Mouse (Mus musculus): ENCODE measurements around the gene Sema5a. TPM values are rescaled to one million over a fixed set of nuclear protein-coding genes. Genes with fewer than 3 reads are reported as not detected.
"Not testable (repeated sequence)": the region's sequence is repeated elsewhere in the genome, so short reads cannot be mapped to it uniquely, and the experiment has no call there.

Gene Sema5a
- total and polyA plus RNA-seq, 3 experiments, result 0.17 to 0.27 (median 0.17) TPM

GRCm38 (mm10) chr15:32204908-32205307 is 39.7 kb upstream of the Sema5a start:
- no peak for DNase-seq (ENCODE audit: extremely low read depth)

GRCm38 (mm10) chr15:32214687-32215086 is 29.9 kb upstream of the Sema5a start:
- H3K9me3 ChIP-seq (replicated peaks; ENCODE audit: low read length); H3K27me3 ChIP-seq (replicated peaks); H3K4me3 ChIP-seq (replicated peaks in 1 of 3; ENCODE audit: low read depth in 2 of 3, low read length in 2 of 3, poor library complexity in 1 of 3); H3K9ac ChIP-seq (ENCODE audit: insufficient read depth, low read depth); H3K79me2 ChIP-seq (replicated peaks; ENCODE audit: control insufficient read depth, extremely low read depth, insufficient read depth, poor library complexity, severe bottlenecking); H3K27ac ChIP-seq (ENCODE audit: insufficient read depth, low read depth); H3K36me3 ChIP-seq (replicated peaks in 1 of 2; ENCODE audit: control insufficient read depth in 1 of 2, insufficient read depth in 1 of 2, low read length in 1 of 2); dilution Hi-C loops (cut with MboI; ENCODE audit: extremely low pct_ligation_motif_present, extremely low pct_unique_long_range_greater_than_20kb, low sequenced_read_pairs); DNase-seq (ENCODE audit: extremely low read depth); H3K4me1 ChIP-seq (ENCODE audit: control insufficient read depth in 1 of 2, insufficient read depth in 2 of 2); H3K4me2 ChIP-seq (ENCODE audit: insufficient read depth, low read depth, poor library complexity, severe bottlenecking); in situ Hi-C loops (cut with MboI; ENCODE audit: low pct_ligation_motif_present, low pct_unique_long_range_greater_than_20kb, low sequenced_read_pairs): not testable (repeated sequence)

More at GRCm38 (mm10) chr15:32204908-32205307, 39.7 kb upstream of the Sema5a start:
- H3K36me3 ChIP-seq (replicated peaks in 1 of 2; ENCODE audit: control insufficient read depth in 1 of 2, insufficient read depth in 1 of 2, low read length in 1 of 2), result no peaks in the 10 kb centered on the region
- dilution Hi-C loops (cut with MboI; ENCODE audit: extremely low pct_ligation_motif_present, extremely low pct_unique_long_range_greater_than_20kb, low sequenced_read_pairs) (no loop called here), in situ Hi-C loops (cut with MboI; ENCODE audit: low pct_ligation_motif_present, low pct_unique_long_range_greater_than_20kb, low sequenced_read_pairs) (no loop called here)
- no peak overlapping the region for H3K27ac ChIP-seq (ENCODE audit: insufficient read depth, low read depth)
- H3K4me2 ChIP-seq (ENCODE audit: insufficient read depth, low read depth, poor library complexity, severe bottlenecking), result no peak overlapping the region
- TF ChIP-seq MAX (IDR thresholded peaks at IDR 0.05; ENCODE audit: low read length) (no peak), GABPA (IDR thresholded peaks at IDR 0.05; ENCODE audit: insufficient replicate concordance, low read depth, low read length) (no peak), KAT2A (IDR thresholded peaks at IDR 0.05; ENCODE audit: insufficient replicate concordance, low read length) (no peak)
- H3K4me3 ChIP-seq (replicated peaks in 1 of 3; ENCODE audit: low read depth in 2 of 3, low read length in 2 of 3, poor library complexity in 1 of 3), result no peak overlapping the region
- no peak overlapping the region for H3K9ac ChIP-seq (ENCODE audit: insufficient read depth, low read depth)
- no peaks in the 10 kb centered on the region for H3K27me3 ChIP-seq (replicated peaks)
- H3K9me3 ChIP-seq (replicated peaks; ENCODE audit: low read length), result no peaks in the 10 kb centered on the region
- no peaks in the 10 kb centered on the region for H3K79me2 ChIP-seq (replicated peaks; ENCODE audit: control insufficient read depth, extremely low read depth, insufficient read depth, poor library complexity, severe bottlenecking)
- peaks cover 0 to 5% of the 10 kb centered on the region in 2 experiments; a peak in 1 of 4 replicates for H3K4me1 ChIP-seq (ENCODE audit: control insufficient read depth in 1 of 2, insufficient read depth in 2 of 2)

GRCm38 (mm10) chr15:32223028-32223427 is 21.6 kb upstream of the Sema5a start:
- Histone ChIP-seq H3K4me2 (ENCODE audit: insufficient read depth, low read depth, poor library complexity, severe bottlenecking) (no peak overlapping the region), H3K9ac (ENCODE audit: insufficient read depth, low read depth) (no peak overlapping the region), H3K79me2 (replicated peaks; ENCODE audit: control insufficient read depth, extremely low read depth, insufficient read depth, poor library complexity, severe bottlenecking) (no peaks in the 10 kb centered on the region), H3K9me3 (replicated peaks; ENCODE audit: low read length) (no peaks in the 10 kb centered on the region), H3K27me3 (replicated peaks) (no peaks in the 10 kb centered on the region), H3K27ac (ENCODE audit: insufficient read depth, low read depth) (no peak overlapping the region), H3K4me1 (ENCODE audit: control insufficient read depth in 1 of 2, insufficient read depth in 2 of 2) (no peaks in the 10 kb centered on the region), H3K36me3 (replicated peaks in 1 of 2; ENCODE audit: control insufficient read depth in 1 of 2, insufficient read depth in 1 of 2, low read length in 1 of 2) (no peaks in the 10 kb centered on the region), H3K4me3 (replicated peaks in 1 of 3; ENCODE audit: low read depth in 2 of 3, low read length in 2 of 3, poor library complexity in 1 of 3) (no peak overlapping the region)
- no peak for DNase-seq (ENCODE audit: extremely low read depth)
- TF ChIP-seq MXI1 (IDR thresholded peaks at IDR 0.05; ENCODE audit: low read depth, low read length) (no peak), SMC3 (IDR thresholded peaks at IDR 0.05; ENCODE audit: low read depth, low read length) (no peak), TBP (conservative IDR thresholded peaks at IDR 0.05; ENCODE audit: low read depth, low read length) (no peak), CHD1 (IDR thresholded peaks at IDR 0.05; ENCODE audit: low read depth, low read length) (no peak), NELFE (IDR thresholded peaks at IDR 0.05; ENCODE audit: low read depth, low read length) (no peak), E2F4 (IDR thresholded peaks at IDR 0.05; ENCODE audit: insufficient replicate concordance, low read depth, low read length) (no peak), BHLHE40 (IDR thresholded peaks at IDR 0.05; ENCODE audit: low read depth, low read length) (no peak), JUND (conservative IDR thresholded peaks at IDR 0.05; ENCODE audit: low read depth, low read length) (no peak), ZC3H11A (IDR thresholded peaks at IDR 0.05; ENCODE audit: low read depth, low read length) (no peak), ZNF384 (IDR thresholded peaks at IDR 0.05; ENCODE audit: low read depth, low read length) (no peak), USF2 (conservative IDR thresholded peaks at IDR 0.05; ENCODE audit: low read depth, low read length) (no peak), TCF12 (IDR thresholded peaks at IDR 0.05; ENCODE audit: low read depth, low read length) (no peak), IRF4 (IDR thresholded peaks at IDR 0.05; ENCODE audit: low read depth, low read length) (no peak), CTCF (conservative IDR thresholded peaks at IDR 0.05 in 1 of 2, IDR thresholded peaks at IDR 0.05 in 1 of 2; ENCODE audit: low read depth in 2 of 2, low read length in 2 of 2) (no peak), GABPA (IDR thresholded peaks at IDR 0.05; ENCODE audit: insufficient replicate concordance, low read depth, low read length) (no peak), MEF2A (IDR thresholded peaks at IDR 0.05; ENCODE audit: borderline replicate concordance, low read depth, low read length) (no peak), CHD2 (IDR thresholded peaks at IDR 0.05; ENCODE audit: low read length) (no peak), RAD21 (IDR thresholded peaks at IDR 0.05; ENCODE audit: low read depth, low read length) (no peak), MAFK (IDR thresholded peaks at IDR 0.05; ENCODE audit: insufficient replicate concordance, low read length) (no peak)
- dilution Hi-C loops (cut with MboI; ENCODE audit: extremely low pct_ligation_motif_present, extremely low pct_unique_long_range_greater_than_20kb, low sequenced_read_pairs) (no loop called here), in situ Hi-C loops (cut with MboI; ENCODE audit: low pct_ligation_motif_present, low pct_unique_long_range_greater_than_20kb, low sequenced_read_pairs) (no loop called here)

Measured in CH12.LX (cell line).